Mouse (Mus musculus) CH12.LX (cell line): Measurements from ENCODE around the gene Pola2.

Source experiments
- CTCF ChIP-seq, 2 experiments: IDR thresholded peaks in 1 of 2; conservative IDR thresholded peaks in 1 of 2; 2 replicates each; pipeline ENCODE4 v1.5.1; 2011 to 2012; ENCODE audit warnings: low read depth in 2 of 2, low read length in 2 of 2, improper control_type of control experiment in 1 of 2, inconsistent platforms in 1 of 2, mild to moderate bottlenecking in 1 of 2, moderate library complexity in 1 of 2
- EP300 ChIP-seq: IDR thresholded peaks from 2 replicates; pipeline ENCODE4 v1.6.1; 2011; ENCODE audit warnings: low read length, improper control_type of control experiment
- POLR2A ChIP-seq: IDR thresholded peaks from 2 replicates; pipeline ENCODE4 v1.6.1; 2011; ENCODE audit warnings: low read depth, mild to moderate bottlenecking, improper control_type of control experiment, low read length
- RAD21 ChIP-seq: IDR thresholded peaks from 2 replicates; pipeline ENCODE4 v1.6.1; 2011; ENCODE audit warnings: low read depth, mild to moderate bottlenecking, low read length, improper control_type of control experiment, moderate library complexity
- USF1 ChIP-seq: IDR thresholded peaks from 2 replicates; pipeline ENCODE4 v1.6.1; 2014; ENCODE audit warnings: low read depth, mild to moderate bottlenecking, inconsistent platforms, low read length, improper control_type of control experiment

DNA sequence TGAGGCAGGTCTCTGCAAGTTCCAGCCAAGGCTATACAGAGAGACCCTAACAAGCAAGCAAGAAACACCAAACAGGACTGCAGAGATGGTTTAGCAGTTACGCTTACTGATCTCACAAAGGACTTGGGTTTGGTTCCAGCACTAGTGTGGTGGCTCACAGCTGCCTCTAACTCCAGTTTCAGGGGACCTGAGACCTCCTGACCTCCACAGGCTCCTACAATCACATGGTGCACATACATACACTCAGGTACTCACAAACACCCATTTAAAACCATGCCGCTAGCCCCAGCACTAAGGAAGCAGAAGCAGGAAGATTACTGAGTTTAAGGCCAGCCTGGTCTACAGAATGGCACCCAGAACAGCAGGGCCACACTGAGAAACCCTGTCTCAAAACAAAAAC is 802 bp upstream of the Pola2 start:
- no peak for TF ChIP-seq EP300
- no peak for TF ChIP-seq RAD21
- no peak for TF ChIP-seq CTCF (conservative IDR thresholded peaks at IDR 0.05 in 1 of 2, IDR thresholded peaks at IDR 0.05 in 1 of 2; ENCODE audit: low read depth in 2 of 2, low read length in 2 of 2)
- no peak for TF ChIP-seq POLR2A
- TF ChIP-seq USF1: no peak
